Mouse (Mus musculus): Measurements from ENCODE around the gene Slc44a2.

The Slc44a2 gene

DNA sequence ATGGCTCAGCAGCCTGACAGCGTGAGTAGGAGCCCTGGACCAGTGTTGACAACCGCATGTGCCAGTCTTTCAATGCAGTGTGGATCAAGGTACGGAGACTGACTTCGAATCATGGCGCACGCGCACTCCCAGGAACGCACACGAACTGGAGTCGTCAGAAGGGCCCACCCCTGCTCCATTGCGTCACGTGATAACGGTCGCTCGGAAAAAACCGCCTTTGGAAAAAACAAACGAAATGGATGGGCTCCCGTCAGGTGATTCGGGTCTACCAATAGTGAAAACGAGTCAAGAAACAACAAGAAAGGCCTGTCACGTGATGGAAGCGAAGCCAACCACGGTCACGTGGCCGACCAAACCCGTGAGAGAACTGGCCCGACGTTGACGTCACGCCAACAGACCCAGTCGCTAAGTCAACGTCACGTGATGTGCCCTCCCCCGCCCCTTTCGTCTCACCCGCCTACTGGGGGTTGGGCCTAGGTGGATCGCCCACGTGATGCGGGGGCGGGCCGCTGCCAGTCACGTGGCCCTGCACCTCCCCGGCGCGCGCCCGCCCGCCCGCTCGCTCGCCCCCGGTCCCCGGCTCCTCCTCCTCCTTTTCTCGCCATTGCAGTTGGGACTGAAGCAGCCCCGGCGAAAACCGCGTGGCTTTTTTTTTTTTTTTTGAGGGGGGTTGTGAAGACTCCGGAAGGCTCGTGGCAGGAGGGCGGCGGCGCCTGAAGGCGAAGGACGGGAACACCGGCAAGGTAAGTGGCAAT is 47.0 kb downstream of the Slc44a2 start, which contains the start of gene Ilf3:
Gene Ilf3, plus strand, starts transcription at position 515 of the 755 bp plus-strand sequence.
- POLR2A ChIA-PET = interaction anchor here (0.5 to 13.1 kb wide), 35 partner anchors 10 to 715 kb away, joined by 3 to 118 read pairs (median 4); partner anchors contain the start of genes Tmed1 (in 2 of the 4), Ap1m2 (in 1 of the 4), Carm1 (in 1 of the 4) and Cdkn2d (in 1 of the 4)
- CTCF ChIA-PET = interaction anchor here (0.6 to 2.3 kb wide), 16 partner anchors 10 to 338 kb away, joined by 3 to 36 read pairs (median 4); partner anchors contain the start of genes Carm1 (in 1 of the 4), Icam4 (in 1 of the 4) and Qtrt1 (in 1 of the 4)

DNA sequence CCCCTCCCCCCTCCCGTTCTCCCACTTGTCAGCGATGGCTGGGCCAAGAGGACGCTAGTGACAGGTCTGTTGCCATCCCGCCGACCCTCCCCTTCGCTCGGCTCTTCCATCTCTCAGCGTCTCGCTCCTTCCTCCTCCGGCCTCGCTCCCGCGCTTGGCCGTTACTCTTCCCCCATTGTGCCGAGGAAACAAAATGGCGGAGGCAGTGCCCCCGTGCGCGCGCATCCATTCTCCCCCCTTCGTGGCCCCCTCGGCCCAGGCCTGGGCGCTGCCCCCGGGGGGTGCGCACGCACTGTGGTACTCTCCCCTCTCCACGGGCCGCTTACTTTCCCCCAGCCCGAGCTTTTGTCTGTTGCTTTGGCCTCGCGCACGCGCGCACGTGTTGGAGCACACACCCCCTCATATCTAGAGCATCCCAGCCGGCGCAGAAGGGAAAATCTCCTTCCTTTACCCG is 47.7 kb downstream of the Slc44a2 start:
- ChIA-PET POLR2A (interaction anchor here (0.5 to 13.1 kb wide), 32 partner anchors 10 to 715 kb away, joined by 3 to 118 read pairs (median 5); partner anchors contain the start of genes Tmed1 (in 2 of the 4), Carm1 (in 1 of the 4), Cdkn2d (in 1 of the 4) and Gm38431 (in 1 of the 4)), CTCF (interaction anchor here in 1 of 4 experiments (1.3 kb wide), 1 partner anchor 13 kb away, joined by 3 read pairs; no protein-coding TSS in a partner anchor)

GRCm38 (mm10) chr9:21369080-21369479 is 48.6 kb downstream of the Slc44a2 start:
- ChIA-PET POLR2A (interaction anchor here in 3 of 4 experiments (0.6 to 13.1 kb wide), 31 partner anchors 9 to 491 kb away, joined by 3 to 118 read pairs (median 5); partner anchors contain the start of genes Tmed1 (in 2 of the 3), Carm1 (in 1 of the 3), Cdkn2d (in 1 of the 3) and Dnm2 (in 1 of the 3)), CTCF (interaction anchor here in 1 of 4 experiments (0.6 to 1.3 kb wide), 2 partner anchors 12 kb away, joined by 3 read pairs; no protein-coding TSS in a partner anchor)

GRCm38 (mm10) chr9:21370876-21371275 is 50.4 kb downstream of the Slc44a2 start:
- ChIA-PET CTCF (interaction anchor here (0.5 to 1.4 kb wide), 16 partner anchors 11 to 231 kb away, joined by 3 to 18 read pairs (median 4); partner anchors contain the start of gene Carm1 (in 1 of the 4)), POLR2A (interaction anchor here in 3 of 4 experiments (0.6 to 13.1 kb wide), 43 partner anchors 9 to 455 kb away, joined by 3 to 118 read pairs (median 4); partner anchors contain the start of genes Qtrt1 (in 2 of the 3), Cdkn2d (in 1 of the 3), Dnm2 (in 1 of the 3) and Gm38431 (in 1 of the 3))

DNA sequence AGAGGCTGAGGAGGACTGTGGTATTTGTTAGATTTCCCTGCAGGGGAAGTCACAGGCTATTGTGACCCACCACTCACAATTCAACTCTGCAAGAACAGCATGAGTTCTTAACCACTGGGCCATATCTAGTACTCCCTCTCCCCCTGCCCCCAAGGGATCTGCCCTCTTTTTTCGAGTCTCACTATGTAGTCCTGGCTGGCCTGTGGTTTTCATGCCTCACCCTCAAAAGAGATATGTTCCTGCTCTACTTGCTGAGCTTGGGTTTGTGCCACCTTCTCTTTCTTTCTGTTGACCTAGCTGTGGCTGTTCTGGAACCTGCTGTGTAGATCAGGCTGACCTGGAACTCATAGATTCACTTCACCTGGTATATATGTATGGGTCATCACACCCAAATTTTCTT is 52.0 kb downstream of the Slc44a2 start:
- ChIA-PET POLR2A (interaction anchor here in 1 of 4 experiments (1.4 to 13.1 kb wide), 6 partner anchors 9 to 211 kb away, joined by 4 to 118 read pairs (median 10); partner anchors contain the start of genes Dnm2 and Qtrt1), CTCF (no interaction called here)

- CTCF ChIA-PET = interaction anchor here in 2 of 4 experiments (1.0 to 2.8 kb wide), 2 partner anchors 10 to 13 kb away, joined by 3 to 10 read pairs; no protein-coding TSS in a partner anchor
These were observed 58.7 kb downstream of the Slc44a2 start for GRCm38 (mm10) chr9:21379195-21379594.

GRCm38 (mm10) chr9:21380868-21381267 is 60.4 kb downstream of the Slc44a2 start:
- ChIA-PET POLR2A (interaction anchor here in 2 of 4 experiments (0.9 to 13.1 kb wide), 16 partner anchors 9 to 575 kb away, joined by 3 to 118 read pairs (median 5); partner anchors contain the start of genes Ilf3 (in 2 of the 2) and Swsap1 (in 1 of the 2)), CTCF (interaction anchor here in 3 of 4 experiments (0.6 to 1.5 kb wide), 6 partner anchors 12 to 166 kb away, joined by 3 to 4 read pairs (median 3); partner anchors contain the start of gene Carm1 (in 1 of the 3))

More at GRCm38 (mm10) chr9:21379195-21379594, 58.7 kb downstream of the Slc44a2 start:
- POLR2A ChIA-PET = interaction anchor here in 2 of 4 experiments (0.9 to 13.1 kb wide), 8 partner anchors 6 to 33 kb away, joined by 3 to 118 read pairs (median 6); partner anchors contain the start of genes Ilf3 (in 1 of the 2) and Qtrt1 (in 1 of the 2)

GRCm38 (mm10) chr9:21383966-21384365 is 63.5 kb downstream of the Slc44a2 start:
- CTCF ChIA-PET = interaction anchor here (0.6 to 1.3 kb wide), 5 partner anchors 24 to 101 kb away, joined by 3 read pairs; no protein-coding TSS in a partner anchor
- POLR2A ChIA-PET = interaction anchor here (0.5 to 4.7 kb wide), 17 partner anchors 8 to 741 kb away, joined by 3 to 43 read pairs (median 4); partner anchors contain the start of genes Qtrt1 (in 1 of the 4) and Ubl5 (in 1 of the 4)

DNA sequence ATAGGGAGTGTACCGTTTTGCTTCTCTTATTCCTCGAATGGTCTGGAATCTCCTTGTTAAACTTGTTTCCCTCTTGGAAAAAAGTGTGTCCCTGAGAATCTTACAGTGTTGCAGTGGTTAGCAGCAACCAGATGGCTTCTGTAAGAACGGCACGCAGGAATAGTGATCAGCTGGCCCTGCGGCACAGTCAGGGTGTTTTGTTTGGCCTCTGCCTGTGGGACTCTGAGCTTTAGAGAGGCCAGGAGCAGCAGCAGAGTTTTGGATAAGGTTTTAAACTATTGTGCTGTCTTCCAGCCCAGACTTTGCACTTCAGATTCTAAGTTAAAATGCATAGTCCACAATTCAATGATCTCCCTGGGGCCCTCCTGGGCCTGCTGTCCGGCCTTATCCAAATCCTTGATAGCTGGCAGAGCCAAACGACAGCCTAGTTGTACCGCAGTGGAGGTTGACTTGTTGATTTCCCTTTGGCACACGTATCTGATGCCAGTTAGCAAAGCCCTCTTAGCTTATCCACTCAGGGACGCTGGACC is 72.2 kb downstream of the Slc44a2 start:
- ChIA-PET POLR2A (interaction anchor here in 3 of 4 experiments (0.6 to 8.1 kb wide), 16 partner anchors 8 to 87 kb away, joined by 3 to 118 read pairs (median 4); partner anchors contain the start of gene Qtrt1 (in 3 of the 3)), CTCF (interaction anchor here in 2 of 4 experiments (0.6 to 1.4 kb wide), 2 partner anchors 11 to 234 kb away, joined by 4 to 15 read pairs; no protein-coding TSS in a partner anchor)

- CTCF ChIA-PET = no interaction called here
- POLR2A ChIA-PET = interaction anchor here in 1 of 4 experiments (0.8 to 8.1 kb wide), 6 partner anchors 9 to 38 kb away, joined by 3 to 118 read pairs (median 6); partner anchors contain the start of gene Qtrt1
These were observed 75.2 kb downstream of the Slc44a2 start for GRCm38 (mm10) chr9:21395692-21396091.

- ChIA-PET CTCF (interaction anchor here in 1 of 4 experiments (0.6 kb wide), 1 partner anchor 31 kb away, joined by 3 read pairs; no protein-coding TSS in a partner anchor), POLR2A (interaction anchor here in 1 of 4 experiments (0.7 to 5.8 kb wide), 6 partner anchors 10 to 29 kb away, joined by 3 to 19 read pairs (median 6); no protein-coding TSS in a partner anchor)
These were observed 76.7 kb downstream of the Slc44a2 start for GRCm38 (mm10) chr9:21397170-21397569.

DNA sequence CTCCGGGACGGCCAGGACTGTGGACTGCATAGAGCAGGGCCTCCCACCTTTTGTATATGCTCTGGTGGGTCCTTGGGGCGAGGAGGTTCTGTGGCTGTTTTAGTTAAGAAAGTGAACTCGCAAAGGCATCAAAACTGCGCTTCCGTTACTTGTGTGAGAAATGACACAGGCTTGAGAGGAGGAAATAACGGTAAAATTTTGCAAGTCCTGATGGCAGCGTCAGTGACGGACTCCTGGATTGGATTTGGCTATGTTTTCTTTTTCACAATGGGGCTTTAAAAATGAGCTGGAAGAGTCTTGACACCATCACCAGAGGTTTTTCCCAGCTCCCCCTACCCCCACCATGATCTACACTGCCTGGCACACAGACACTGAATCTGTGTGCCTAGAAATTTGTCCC is 80.5 kb downstream of the Slc44a2 start:
- CTCF ChIA-PET = no interaction called here
- POLR2A ChIA-PET = interaction anchor here in 3 of 4 experiments (0.5 to 3.6 kb wide), 10 partner anchors 8 to 316 kb away, joined by 3 to 20 read pairs (median 4); partner anchors contain the start of genes Qtrt1 (in 1 of the 3) and Tmed1 (in 1 of the 3)

GRCm38 (mm10) chr9:21402764-21403253 is 82.3 kb downstream of the Slc44a2 start:
- CTCF ChIA-PET = interaction anchor here in 1 of 4 experiments (0.5 kb wide), 1 partner anchor 68 kb away, joined by 8 read pairs; no protein-coding TSS in a partner anchor
- POLR2A ChIA-PET = interaction anchor here in 3 of 4 experiments (0.6 to 3.7 kb wide), 15 partner anchors 9 to 183 kb away, joined by 3 to 20 read pairs (median 3); no protein-coding TSS in a partner anchor

- POLR2A ChIA-PET = interaction anchor here in 3 of 4 experiments (0.9 to 3.7 kb wide), 13 partner anchors 8 to 183 kb away, joined by 3 to 20 read pairs (median 5); no protein-coding TSS in a partner anchor
- CTCF ChIA-PET = interaction anchor here in 3 of 4 experiments (0.5 to 1.1 kb wide), 6 partner anchors 27 to 143 kb away, joined by 3 to 8 read pairs (median 4); partner anchors contain the start of gene Carm1 (in 1 of the 3)
These were observed 83.2 kb downstream of the Slc44a2 start for GRCm38 (mm10) chr9:21403745-21404144.
